Comparison of ENCODE assay signal across 13 mouse cellular contexts in genomic region chr1:40874456-40875375, GRCm38 (mm10).
A peak's percentile ranks its signal among the peaks of the same experiment; 100 is the strongest.
DNase-seq lines count a peak whose midpoint lies in the region; ATAC-seq and TF ChIP-seq lines count a peak whose summit lies in the region.
"Had no signal": no experiment of that assay in that cellular context is flagged by ENCODE, and none has a peak within 500 bp of the region (broad histone marks: within the 10 kb centered on the region; RNA-seq: fewer than 3 reads in every experiment).

No protein-coding gene starts in this region.

- H3K4me2 ChIP-seq in forebrain, postnatal 0 days (ENCODE audit: low read depth) = peak overlapping the region; percentile 14
- no peak overlapping the region for H3K4me2 ChIP-seq in forebrain, embryonic 11.5 days (ENCODE audit: low read depth, low read length, severe bottlenecking)
- H3K4me2 ChIP-seq in heart, embryonic 15.5 days = peak overlapping the region; percentile 59
- H3K4me2 ChIP-seq in stomach, postnatal 0 days (replicated peaks; ENCODE audit: low read depth) = peak overlapping the region; percentile 38
- H3K4me2 ChIP-seq: neural tube, embryonic 15.5 days had no signal

- TF ChIP-seq CTCF in forebrain, postnatal 0 days (IDR thresholded peaks at IDR 0.05; ENCODE audit: low read depth) = no peak
- no peak for TF ChIP-seq CTCF in stomach, postnatal 0 days (IDR thresholded peaks at IDR 0.05; ENCODE audit: low read depth)

- no peak for DNase-seq in forebrain, postnatal 0 days
- DNase-seq in forebrain, embryonic 11.5 days (ENCODE audit: low spot score) = no peak
- DNase-seq in lung, postnatal 10 days = peak; percentile 21
- DNase-seq in lung, postnatal 4 days = no peak
- no peak for DNase-seq in stomach, postnatal 0 days (ENCODE audit: low spot score)
- DNase-seq in right cerebral cortex, postnatal 10 days (ENCODE audit: low spot score in 2 of 2) = no peak
- DNase-seq: cerebellum, adult 8-10 months; kidney, adult 2 months; lung, postnatal 14 days had no signal

- 0 out of 2 replicates have a peak, but pooled peaks cover 3% of the 10 kb centered on the region for H3K4me1 ChIP-seq in forebrain, postnatal 0 days (ENCODE audit: insufficient read depth)
- H3K4me1 ChIP-seq in forebrain, embryonic 11.5 days (replicated peaks; ENCODE audit: control insufficient read depth, insufficient read depth, low read length) = no peaks in the 10 kb centered on the region
- H3K4me1 ChIP-seq in heart, embryonic 15.5 days (replicated peaks) = peaks cover 8% of the 10 kb centered on the region
- H3K4me1 ChIP-seq in stomach, postnatal 0 days (replicated peaks; ENCODE audit: control insufficient read depth, insufficient read depth) = no peaks in the 10 kb centered on the region
- H3K4me1 ChIP-seq: neural tube, embryonic 15.5 days had no signal

- H3K9ac ChIP-seq in forebrain, postnatal 0 days = no peak overlapping the region
- H3K9ac ChIP-seq in forebrain, embryonic 11.5 days (ENCODE audit: low read length) = no peak overlapping the region
- peak overlapping the region; percentile 40; the same call in 1 of the 2 replicates for H3K9ac ChIP-seq in heart, embryonic 15.5 days
- H3K9ac ChIP-seq in stomach, postnatal 0 days (ENCODE audit: low read length) = no peak overlapping the region
- H3K9ac ChIP-seq: neural tube, embryonic 15.5 days had no signal

- 0 out of 2 replicates have a peak overlapping the region, but pooled peaks have one; percentile 17 for H3K4me3 ChIP-seq in forebrain, postnatal 0 days (ENCODE audit: low read depth, low read length)
- no peak overlapping the region for H3K4me3 ChIP-seq in forebrain, embryonic 11.5 days (ENCODE audit: low read depth, low read length)
- H3K4me3 ChIP-seq in heart, embryonic 15.5 days = peak overlapping the region; percentile 39
- no peak overlapping the region for H3K4me3 ChIP-seq in stomach, postnatal 0 days (ENCODE audit: low read depth, low read length)
- H3K4me3 ChIP-seq: forebrain, embryonic 10.5 days; neural tube, embryonic 15.5 days had no signal

- no peak for TF ChIP-seq EP300 in stomach, postnatal 0 days (optimal IDR thresholded peaks at IDR 0.05)

- peak; percentile 34 for ATAC-seq in forebrain, postnatal 0 days
- no peak for ATAC-seq in forebrain, embryonic 11.5 days (replicated peaks; ENCODE audit: low FRiP score)
- ATAC-seq in heart, embryonic 15.5 days (replicated peaks; ENCODE audit: insufficient number of reproducible peaks, insufficient read depth, low FRiP score, low read depth) = no peak
- ATAC-seq in stomach, postnatal 0 days (ENCODE audit: low FRiP score, low TSS enrichment) = no peak
- no peak for ATAC-seq in megakaryocyte, adult 5-6 weeks (ENCODE audit: poor library complexity, severe bottlenecking)

- no peaks in the 10 kb centered on the region for H3K36me3 ChIP-seq in forebrain, postnatal 0 days (ENCODE audit: insufficient read depth)
- no peaks in the 10 kb centered on the region for H3K36me3 ChIP-seq in forebrain, embryonic 11.5 days (ENCODE audit: control insufficient read depth, insufficient read depth, low read length)
- no peaks in the 10 kb centered on the region for H3K36me3 ChIP-seq in heart, embryonic 15.5 days
- H3K36me3 ChIP-seq in stomach, postnatal 0 days (ENCODE audit: control insufficient read depth, insufficient read depth, low read length) = no peaks in the 10 kb centered on the region
- H3K36me3 ChIP-seq: forebrain, embryonic 10.5 days; neural tube, embryonic 15.5 days had no signal

- 77% methylated on average over 26 of the region's 26 CpGs for WGBS in forebrain, postnatal 0 days
- WGBS in forebrain, embryonic 11.5 days = 87% methylated on average over 26 of the region's 26 CpGs
- 58% methylated on average over 26 of the region's 26 CpGs for WGBS in heart, embryonic 15.5 days
- 64% methylated on average over 26 of the region's 26 CpGs for WGBS in stomach, postnatal 0 days

- no peaks in the 10 kb centered on the region for H3K9me3 ChIP-seq in forebrain, postnatal 0 days (ENCODE audit: low read length)
- H3K9me3 ChIP-seq in forebrain, embryonic 11.5 days (ENCODE audit: control insufficient read depth, low read length) = no peaks in the 10 kb centered on the region
- H3K9me3 ChIP-seq in heart, embryonic 15.5 days (replicated peaks) = no peaks in the 10 kb centered on the region
- no peaks in the 10 kb centered on the region for H3K9me3 ChIP-seq in stomach, postnatal 0 days (ENCODE audit: control insufficient read depth, low read length)
- H3K9me3 ChIP-seq: forebrain, embryonic 10.5 days; neural tube, embryonic 15.5 days had no signal

- H3K27ac ChIP-seq in forebrain, postnatal 0 days (ENCODE audit: low read depth, low read length) = no peak overlapping the region
- no peak overlapping the region for H3K27ac ChIP-seq in forebrain, embryonic 11.5 days (ENCODE audit: low read depth, low read length)
- H3K27ac ChIP-seq in heart, embryonic 15.5 days = peak overlapping the region; percentile 10; the same call in 1 of the 2 replicates
- no peak overlapping the region for H3K27ac ChIP-seq in stomach, postnatal 0 days (replicated peaks)
- H3K27ac ChIP-seq: forebrain, embryonic 10.5 days; neural tube, embryonic 15.5 days had no signal

- H3K27me3 ChIP-seq in forebrain, postnatal 0 days (ENCODE audit: insufficient read depth, low read length) = no peaks in the 10 kb centered on the region
- no peaks in the 10 kb centered on the region for H3K27me3 ChIP-seq in forebrain, embryonic 11.5 days (ENCODE audit: control insufficient read depth, insufficient read depth, low read length)
- H3K27me3 ChIP-seq in heart, embryonic 15.5 days = no peaks in the 10 kb centered on the region
- no peaks in the 10 kb centered on the region for H3K27me3 ChIP-seq in stomach, postnatal 0 days (ENCODE audit: control insufficient read depth, insufficient read depth, low read length)
- H3K27me3 ChIP-seq: neural tube, embryonic 15.5 days had no signal

Comparison
In these comparisons a context has a peak if more than half of its experiments do, and no peak if none do; other contexts are left out.
1. H3K4me3 ChIP-seq: peak in forebrain, postnatal 0 days (single experiment) and heart, embryonic 15.5 days (single experiment); none in forebrain, embryonic 11.5 days (single experiment) and stomach, postnatal 0 days (single experiment).